Mouse (Mus musculus) cerebellum, postnatal 10 days (tissue): ENCODE results near the gene Oaz1.

ENCODE experiments used
- DNase-seq, 2 experiments: peaks; one replicate each; pipeline ENCODE4 v3.0.0; 2021; ENCODE audit warnings: mixed read lengths in 2 of 2

The Oaz1 gene

GRCm38 (mm10) chr10:80826151-80827062 is at the start of gene Oaz1:
Oaz1 (plus strand) TSS chr10:80826656.
- DNase-seq, result peak; percentile 99

GRCm38 (mm10) chr10:80777123-80777522 is 49.3 kb upstream of the Oaz1 start:
- peak; percentile 64 to 68 for DNase-seq

- no peak for DNase-seq
Measured at GRCm38 (mm10) chr10:80779565-80779964, 46.9 kb upstream of the Oaz1 start.

DNA sequence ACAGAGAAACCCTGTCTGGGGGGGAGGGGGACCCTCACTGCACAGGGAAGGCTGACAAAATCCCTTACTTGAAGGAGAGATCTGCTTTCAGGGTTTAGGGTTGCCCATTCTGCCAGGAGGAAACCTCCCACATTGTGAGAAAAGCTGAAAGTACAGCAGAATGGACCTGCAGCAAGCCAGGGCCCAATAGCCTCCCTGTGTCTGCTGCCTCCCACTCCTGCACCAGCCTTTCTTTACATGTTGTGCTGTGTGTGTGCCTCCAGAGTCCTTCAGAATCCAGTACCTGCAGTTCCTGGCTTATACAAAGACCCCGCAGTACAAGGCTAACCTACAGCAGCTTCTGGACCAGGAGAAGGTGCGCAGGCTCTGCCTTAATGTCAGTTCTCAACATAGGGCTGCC is 42.2 kb upstream of the Oaz1 start:
- DNase-seq, result no peak

DNA sequence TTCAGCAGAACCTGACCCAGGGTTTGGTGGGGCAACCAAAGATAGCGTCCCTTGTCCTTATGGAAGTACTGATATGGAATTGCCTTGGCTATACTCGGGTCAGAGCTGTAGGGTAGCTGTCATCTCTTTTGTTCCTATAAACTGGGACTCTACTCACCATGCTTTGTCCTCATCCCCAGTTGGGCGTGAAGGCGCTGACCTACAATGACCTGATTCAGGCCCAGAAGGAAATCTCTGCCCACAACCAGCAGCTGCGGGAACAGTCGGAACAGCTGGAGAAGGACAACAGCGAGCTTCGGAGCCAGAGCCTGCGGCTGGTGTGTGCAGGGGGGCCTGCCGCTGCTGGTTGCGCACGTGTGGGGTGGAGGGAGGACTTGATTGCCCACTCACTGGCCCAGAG is 41.6 kb upstream of the Oaz1 start:
- DNase-seq, result no peak

GRCm38 (mm10) chr10:80785963-80786362 is 40.5 kb upstream of the Oaz1 start:
- DNase-seq, result no peak

- no peak for DNase-seq
Measured at GRCm38 (mm10) chr10:80787517-80787916, 38.9 kb upstream of the Oaz1 start.

DNA sequence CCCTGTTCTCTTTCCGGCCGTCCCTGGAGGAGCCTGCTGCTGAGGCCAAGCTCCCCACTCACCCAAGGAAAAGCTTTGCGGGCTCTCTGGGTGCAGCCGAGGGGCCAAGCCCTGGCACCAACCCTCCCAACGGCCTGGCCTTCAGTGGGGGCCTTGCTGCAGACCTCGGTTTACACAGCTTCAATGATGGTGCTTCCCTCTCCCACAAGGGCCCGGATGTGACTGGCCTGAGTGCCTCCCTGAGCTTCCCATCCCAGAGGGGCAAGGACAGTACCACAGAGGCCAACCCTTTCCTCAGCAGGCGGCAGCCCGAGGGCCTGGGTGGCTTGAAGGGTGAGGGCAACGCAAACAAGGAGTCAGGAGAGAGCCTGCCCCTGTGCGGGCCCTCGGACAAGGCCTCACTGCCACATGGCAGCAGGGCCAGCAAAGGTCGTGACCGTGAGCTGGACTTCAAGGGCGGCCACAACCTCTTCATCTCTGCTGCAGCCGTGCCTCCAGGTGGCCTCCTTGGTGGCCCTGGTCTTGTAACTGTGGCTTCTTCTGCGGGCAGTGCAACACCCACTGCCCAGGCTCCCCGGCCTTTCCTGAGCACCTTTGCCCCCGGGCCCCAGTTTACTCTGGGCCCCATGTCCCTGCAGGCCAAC is 35.6 kb upstream of the Oaz1 start:
- peak; percentile 19 to 20 for DNase-seq

- DNase-seq, result peak in 1 of 2 experiments; percentile 51
Measured at GRCm38 (mm10) chr10:80791476-80792174, 34.8 kb upstream of the Oaz1 start.

GRCm38 (mm10) chr10:80792175-80793032 is 34.1 kb upstream of the Oaz1 start:
- DNase-seq, result peak; percentile 87 to 90

DNA sequence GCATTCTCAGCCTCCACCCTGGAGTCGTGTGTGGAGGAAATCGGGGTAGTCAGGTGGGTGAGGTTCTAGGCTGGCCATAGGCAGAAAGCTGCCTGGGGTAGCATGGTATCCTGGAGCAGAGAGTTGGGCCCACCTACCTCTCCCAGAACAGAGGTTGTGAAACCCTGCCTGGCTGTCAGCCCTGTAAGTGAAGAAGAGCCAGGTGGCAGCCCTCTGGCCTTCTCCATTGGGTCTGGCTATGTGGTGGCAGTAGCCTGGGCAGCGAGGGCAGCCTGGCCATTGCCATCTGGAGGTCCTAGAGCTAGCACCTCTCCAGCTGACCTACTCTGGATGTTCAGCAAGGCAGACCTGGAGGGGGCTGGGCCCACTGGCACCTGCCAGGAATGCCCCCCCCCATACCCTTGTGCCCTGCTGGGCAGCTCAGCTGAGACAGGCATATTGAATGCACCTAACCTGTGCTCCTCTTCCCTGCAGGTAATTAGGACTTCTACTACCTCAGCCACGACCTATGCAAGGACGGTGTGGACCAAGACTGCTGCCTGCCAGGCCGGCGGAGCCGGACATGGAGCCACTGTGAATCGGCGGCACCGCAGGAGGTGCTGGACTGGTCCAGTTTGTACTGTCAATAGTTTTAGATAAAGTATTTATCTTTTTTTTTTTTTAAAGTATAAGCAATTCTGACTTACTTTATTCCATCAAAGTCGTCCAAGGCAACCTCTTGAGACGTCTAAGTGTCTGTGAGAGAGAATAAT is 33.2 kb upstream of the Oaz1 start:
- peak; percentile 74 for DNase-seq

DNA sequence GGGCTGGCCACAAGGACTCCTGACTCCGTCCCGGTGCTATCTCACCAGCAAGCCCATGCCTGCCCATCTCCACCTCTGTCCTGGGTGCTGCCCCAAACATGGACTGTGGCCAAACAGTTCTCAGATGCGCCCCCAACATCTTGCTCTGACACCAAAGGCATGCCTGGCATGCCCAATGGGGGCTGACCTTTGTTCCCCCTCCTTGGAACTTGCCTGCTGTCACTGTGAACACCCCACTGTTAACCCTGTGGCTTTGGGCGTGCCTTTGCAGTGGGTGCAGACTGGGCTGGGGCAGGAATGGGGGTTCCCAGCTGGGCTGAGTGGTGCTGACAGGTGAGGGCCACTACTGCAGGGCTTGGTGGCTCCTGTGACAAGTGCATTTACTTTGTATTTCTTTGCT is 32.7 kb upstream of the Oaz1 start:
- peak in 1 of 2 experiments; percentile 25 for DNase-seq

- peak in 1 of 2 experiments; percentile 14 for DNase-seq
Measured at GRCm38 (mm10) chr10:80794750-80795149, 31.7 kb upstream of the Oaz1 start.

DNA sequence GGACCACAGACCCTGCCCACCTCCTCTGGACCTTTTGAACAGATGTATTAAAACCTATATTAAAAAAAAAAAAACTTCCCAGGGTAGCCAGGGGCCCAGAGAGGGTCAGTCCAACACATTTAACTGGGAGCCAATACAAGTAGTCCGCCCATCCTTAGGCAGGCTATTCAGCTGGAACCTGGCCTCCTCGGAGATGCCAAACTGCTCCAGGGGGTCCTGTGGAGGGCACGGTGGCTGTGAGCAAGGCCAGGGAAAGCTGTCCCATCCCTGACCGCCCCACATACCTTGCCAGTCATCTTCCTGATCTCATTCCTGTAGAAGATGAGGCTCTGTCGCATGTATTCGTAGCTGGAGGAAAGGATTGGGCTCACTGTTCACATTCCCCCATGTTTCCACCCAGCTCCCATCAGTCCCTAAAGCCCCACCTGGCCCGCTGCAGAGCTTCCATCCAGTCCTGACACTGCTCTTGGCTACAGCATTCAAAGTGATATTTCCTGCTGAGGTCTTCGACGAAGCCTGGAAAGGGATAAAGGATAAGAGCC is 30.1 kb upstream of the Oaz1 start:
- DNase-seq, result peak; percentile 59

DNA sequence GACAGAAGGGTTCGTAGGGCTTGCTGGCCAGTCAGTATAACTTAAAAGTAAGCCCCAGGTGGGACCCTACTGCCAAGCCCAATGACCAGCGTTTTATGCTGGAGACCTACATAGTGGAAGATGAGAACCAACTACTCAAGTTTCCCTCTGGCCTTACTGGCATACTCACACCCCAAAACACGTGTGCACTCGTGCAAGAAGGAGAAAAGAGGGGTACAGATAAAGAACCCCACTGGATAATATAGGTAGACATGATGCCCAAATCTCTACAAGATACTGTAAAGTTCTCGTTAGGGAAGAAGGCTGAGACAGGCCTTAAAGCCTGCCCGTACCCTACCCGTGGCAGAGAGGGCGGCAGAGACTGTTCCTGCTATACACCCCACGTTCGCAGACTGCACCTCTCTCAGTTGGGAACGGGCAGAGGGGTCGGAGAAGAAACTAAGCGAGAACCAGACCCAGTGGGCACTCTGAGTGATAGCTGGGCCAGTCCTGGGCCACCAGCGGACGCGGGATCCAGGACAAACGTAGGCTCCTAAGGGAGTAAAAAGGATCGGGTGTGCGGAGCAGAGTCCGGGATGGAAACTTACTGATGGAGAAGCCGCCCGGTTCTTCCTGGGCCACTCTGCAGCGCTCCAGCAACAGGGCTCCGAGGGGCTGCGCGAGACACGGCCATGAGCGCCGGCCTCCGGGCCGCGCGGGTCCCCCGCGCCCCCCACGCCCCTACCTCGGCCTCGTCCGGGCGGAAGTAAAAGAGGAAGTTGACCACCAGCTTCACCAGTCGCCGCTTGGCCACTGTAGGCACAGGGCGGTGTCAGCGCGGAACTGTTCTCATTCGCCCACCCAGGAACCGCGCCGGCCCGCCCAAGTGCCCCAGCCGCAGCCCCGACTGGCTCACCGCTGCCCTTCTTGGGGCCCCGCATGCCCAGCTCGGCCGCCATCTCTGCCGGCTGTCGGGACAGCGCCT is 29.0 kb upstream of the Oaz1 start:
- peak in 1 of 2 experiments; percentile 28 for DNase-seq

DNA sequence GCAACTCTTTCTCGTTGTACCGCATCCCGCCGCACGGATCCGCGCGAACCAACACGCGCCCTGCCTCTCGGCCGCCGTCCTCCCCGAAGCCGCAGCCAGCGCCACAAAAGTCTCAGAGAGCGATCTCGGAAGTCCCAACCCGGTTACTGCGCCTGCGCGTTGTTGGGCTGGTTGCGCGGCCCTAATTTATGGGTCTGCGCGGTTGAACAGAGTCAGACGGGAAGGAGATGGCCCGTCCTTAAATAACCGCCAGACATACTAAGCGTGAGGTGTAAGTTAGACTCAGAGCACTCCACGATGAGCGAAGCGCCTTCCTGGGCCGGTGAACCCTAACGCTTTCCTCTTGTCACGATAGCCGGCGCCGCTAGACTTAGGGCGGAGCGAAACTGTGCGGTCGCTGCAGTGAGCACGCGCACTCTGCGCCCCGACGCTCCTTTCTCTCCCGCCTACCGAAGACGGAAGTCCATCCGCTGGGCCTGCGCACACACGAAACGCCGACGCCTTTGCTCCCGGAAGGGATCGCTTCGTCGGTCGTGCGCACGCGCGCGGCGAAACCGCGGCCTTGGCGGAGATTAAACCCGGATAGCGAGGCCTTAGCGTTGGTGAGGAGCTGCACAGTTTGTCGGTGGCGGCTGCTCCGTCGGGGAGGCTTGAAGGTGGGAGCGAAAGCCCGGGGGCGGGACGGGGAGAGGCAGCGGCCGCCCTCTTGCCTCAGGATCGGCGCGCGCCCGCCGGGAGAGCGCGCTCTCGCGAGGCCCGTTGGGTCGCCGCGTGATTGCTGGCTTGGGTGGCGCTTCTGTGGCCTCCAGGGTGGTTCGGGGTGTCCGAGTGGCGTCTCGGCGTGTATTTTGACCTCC is 28.1 kb upstream of the Oaz1 start, which contains the start of the genes Sf3a2 and Plekhj1:
TSS of gene Sf3a2 (plus strand) at position 49 of the 857 bp plus-strand sequence.
TSS of gene Plekhj1 (minus strand) at position 477 of the 857 bp plus-strand sequence.
- peak; percentile 98 for DNase-seq

GRCm38 (mm10) chr10:80799070-80799566 is 27.3 kb upstream of the Oaz1 start:
- no peak for DNase-seq

- no peak for DNase-seq
Measured at GRCm38 (mm10) chr10:80802204-80802912, 24.1 kb upstream of the Oaz1 start.
